Mouse (Mus musculus) ES-E14 (cell line): Measurements from ENCODE around the gene Ap1s1.

ENCODE experiments used
- MAFK ChIP-seq: IDR thresholded peaks from 2 replicates; pipeline ENCODE4 v1.6.1; 2014; ENCODE audit warnings: mild to moderate bottlenecking, low read depth, low read length, inconsistent platforms; ENCODE audit not compliant: insufficient read depth
- ZNF384 ChIP-seq: IDR thresholded peaks from 2 replicates; pipeline ENCODE4 v1.6.1; 2012; ENCODE audit warnings: low read depth, low read length, inconsistent platforms

DNA sequence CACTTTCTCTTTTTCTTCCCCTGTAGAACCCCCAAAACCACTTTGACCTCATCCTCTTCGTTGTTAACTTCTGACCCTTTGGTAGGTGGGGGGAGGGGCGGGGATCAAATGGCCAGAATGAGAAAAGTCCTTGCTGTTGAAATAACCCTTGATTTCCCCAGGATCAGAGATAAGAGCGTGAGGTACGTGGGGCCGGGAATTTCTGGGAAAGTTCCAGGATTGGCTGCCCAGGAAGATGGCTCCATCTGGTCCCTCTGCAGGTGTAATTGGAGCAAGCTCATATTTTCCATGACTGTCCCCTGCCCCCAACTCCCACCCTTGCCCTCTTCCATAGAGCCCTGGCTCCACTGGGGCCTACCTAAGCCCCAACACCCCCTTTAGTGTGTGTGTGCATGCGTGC lies 29.8 kb upstream of the Ap1s1 start:
- TF ChIP-seq MAFK (no peak), ZNF384 (no peak)
